Mouse (Mus musculus): Measurements from ENCODE around the gene Dpep1. TPM values are rescaled to one million over a fixed set of nuclear protein-coding genes. Genes with fewer than 3 reads are reported as not detected.

The Dpep1 gene
- polyA plus RNA-seq, 1 experiment from 2014 or later: 10.3 TPM

- no peak overlapping the region for H3K4me2 ChIP-seq (ENCODE audit: low read depth, low read length)
- H3K4me1 ChIP-seq (ENCODE audit: control insufficient read depth, insufficient read depth, low read length): no peaks in the 10 kb centered on the region
- no peak overlapping the region for H3K4me3 ChIP-seq (ENCODE audit: low read length)
- WGBS: 46% methylated on average over 14 of the region's 14 CpGs
- no peaks in the 10 kb centered on the region; the same call in 1 of the 2 replicates for H3K27me3 ChIP-seq (ENCODE audit: control insufficient read depth, insufficient read depth, low read length)
- no peaks in the 10 kb centered on the region for H3K36me3 ChIP-seq (ENCODE audit: control insufficient read depth, insufficient read depth)
- H3K27ac ChIP-seq (ENCODE audit: low read length): no peak overlapping the region
- no peaks in the 10 kb centered on the region for H3K9me3 ChIP-seq (replicated peaks; ENCODE audit: control insufficient read depth, low read length)
- no peak for ATAC-seq (replicated peaks; ENCODE audit: extremely low read depth, insufficient read depth, low FRiP score)
- no peak overlapping the region for H3K9ac ChIP-seq (ENCODE audit: low read length)
Observed at GRCm38 (mm10) chr8:123199864-123200263, 13.8 kb downstream of the Dpep1 start.

- 29% methylated on average over 5 of the region's 5 CpGs for WGBS
- H3K36me3 ChIP-seq (ENCODE audit: control insufficient read depth, insufficient read depth): peaks cover 12% of the 10 kb centered on the region
- no peaks in the 10 kb centered on the region; the same call in 1 of the 2 replicates for H3K27me3 ChIP-seq (ENCODE audit: control insufficient read depth, insufficient read depth, low read length)
- no peak overlapping the region for H3K4me3 ChIP-seq (ENCODE audit: low read length)
- ATAC-seq (replicated peaks; ENCODE audit: extremely low read depth, insufficient read depth, low FRiP score): no peak
- H3K27ac ChIP-seq (ENCODE audit: low read length): no peak overlapping the region
- H3K9ac ChIP-seq (ENCODE audit: low read length): no peak overlapping the region
- H3K9me3 ChIP-seq (replicated peaks; ENCODE audit: control insufficient read depth, low read length): no peaks in the 10 kb centered on the region
- no peak overlapping the region for H3K4me2 ChIP-seq (ENCODE audit: low read depth, low read length)
- H3K4me1 ChIP-seq (ENCODE audit: control insufficient read depth, insufficient read depth, low read length): no peaks in the 10 kb centered on the region
Observed at GRCm38 (mm10) chr8:123202288-123202687, 16.2 kb downstream of the Dpep1 start.

GRCm38 (mm10) chr8:123203571-123203970 is 17.5 kb downstream of the Dpep1 start:
- no peak for ATAC-seq (replicated peaks; ENCODE audit: extremely low read depth, insufficient read depth, low FRiP score)
- 90% methylated on average over 3 of the region's 3 CpGs for WGBS
- no peak overlapping the region for H3K27ac ChIP-seq (ENCODE audit: low read length)
- H3K4me1 ChIP-seq (ENCODE audit: control insufficient read depth, insufficient read depth, low read length): no peaks in the 10 kb centered on the region
- H3K4me3 ChIP-seq (ENCODE audit: low read length): no peak overlapping the region
- H3K36me3 ChIP-seq (ENCODE audit: control insufficient read depth, insufficient read depth): peaks cover 19% of the 10 kb centered on the region
- H3K9ac ChIP-seq (ENCODE audit: low read length): no peak overlapping the region
- no peaks in the 10 kb centered on the region; the same call in 1 of the 2 replicates for H3K27me3 ChIP-seq (ENCODE audit: control insufficient read depth, insufficient read depth, low read length)
- no peaks in the 10 kb centered on the region for H3K9me3 ChIP-seq (replicated peaks; ENCODE audit: control insufficient read depth, low read length)
- no peak overlapping the region for H3K4me2 ChIP-seq (ENCODE audit: low read depth, low read length)

GRCm38 (mm10) chr8:123211876-123212275 is 25.8 kb downstream of the Dpep1 start:
- peak overlapping the region; percentile 79 for H3K4me2 ChIP-seq (ENCODE audit: low read depth, low read length)
- peaks cover 23% of the 10 kb centered on the region for H3K4me1 ChIP-seq (ENCODE audit: control insufficient read depth, insufficient read depth, low read length)
- no peak for ATAC-seq (replicated peaks; ENCODE audit: extremely low read depth, insufficient read depth, low FRiP score)
- no peak overlapping the region; the same call in 1 of the 2 replicates for H3K27ac ChIP-seq (ENCODE audit: low read length)
- peak overlapping the region; percentile 97 for H3K9ac ChIP-seq (ENCODE audit: low read length)
- WGBS: 33% methylated on average over 10 of the region's 10 CpGs
- H3K4me3 ChIP-seq (ENCODE audit: low read length): peak overlapping the region; percentile 95
- no peaks in the 10 kb centered on the region for H3K9me3 ChIP-seq (replicated peaks; ENCODE audit: control insufficient read depth, low read length)
- H3K27me3 ChIP-seq (ENCODE audit: control insufficient read depth, insufficient read depth, low read length): no peaks in the 10 kb centered on the region
- peaks cover 21% of the 10 kb centered on the region for H3K36me3 ChIP-seq (ENCODE audit: control insufficient read depth, insufficient read depth)

GRCm38 (mm10) chr8:123212321-123213117 is 26.5 kb downstream of the Dpep1 start, which contains the start of the genes Chmp1a and Spata33:
TSS of gene Chmp1a (minus strand) at chr8:123212763.
TSS of gene Spata33 (plus strand) at chr8:123212832.
- Histone ChIP-seq H3K9me3 (replicated peaks; ENCODE audit: control insufficient read depth, low read length) (no peaks in the 10 kb centered on the region), H3K4me1 (ENCODE audit: control insufficient read depth, insufficient read depth, low read length) (peaks cover 23% of the 10 kb centered on the region), H3K4me3 (ENCODE audit: low read length) (peak within 1 kb of the TSS; percentile 95), H3K27me3 (ENCODE audit: control insufficient read depth, insufficient read depth, low read length) (no peaks in the 10 kb centered on the region), H3K9ac (ENCODE audit: low read length) (peak within 1 kb of the TSS; percentile 97), H3K4me2 (ENCODE audit: low read depth, low read length) (peak within 1 kb of the TSS; percentile 79), H3K27ac (ENCODE audit: low read length) (peak within 1 kb of the TSS; percentile 56; the same call in 1 of the 2 replicates), H3K36me3 (ENCODE audit: control insufficient read depth, insufficient read depth) (peaks cover 16% of the 10 kb centered on the region)
- ATAC-seq (replicated peaks; ENCODE audit: extremely low read depth, insufficient read depth, low FRiP score): peak; percentile 92
- under 1% methylated on average over 76 of the region's 76 CpGs for WGBS

- H3K9ac ChIP-seq (ENCODE audit: low read length): peak overlapping the region; percentile 97
- H3K4me1 ChIP-seq (ENCODE audit: control insufficient read depth, insufficient read depth, low read length): peaks cover 23% of the 10 kb centered on the region
- peaks cover 12% of the 10 kb centered on the region for H3K36me3 ChIP-seq (ENCODE audit: control insufficient read depth, insufficient read depth)
- peak overlapping the region; percentile 95 for H3K4me3 ChIP-seq (ENCODE audit: low read length)
- H3K27ac ChIP-seq (ENCODE audit: low read length): peak overlapping the region; percentile 56; the same call in 1 of the 2 replicates
- H3K4me2 ChIP-seq (ENCODE audit: low read depth, low read length): peak overlapping the region; percentile 79
- peak; percentile 2; the same call in 1 of the 2 replicates for ATAC-seq (replicated peaks; ENCODE audit: extremely low read depth, insufficient read depth, low FRiP score)
- no peaks in the 10 kb centered on the region for H3K27me3 ChIP-seq (ENCODE audit: control insufficient read depth, insufficient read depth, low read length)
- no peaks in the 10 kb centered on the region for H3K9me3 ChIP-seq (replicated peaks; ENCODE audit: control insufficient read depth, low read length)
- WGBS: 17% methylated on average over 22 of the region's 22 CpGs
Observed at GRCm38 (mm10) chr8:123213118-123213772, 27.2 kb downstream of the Dpep1 start.

GRCm38 (mm10) chr8:123215430-123215829 is 29.4 kb downstream of the Dpep1 start:
- Histone ChIP-seq H3K27ac (ENCODE audit: low read length) (0 out of 2 replicates have a peak overlapping the region, but pooled peaks have one; percentile 16), H3K4me3 (ENCODE audit: low read length) (no peak overlapping the region), H3K9me3 (replicated peaks; ENCODE audit: control insufficient read depth, low read length) (no peaks in the 10 kb centered on the region), H3K36me3 (ENCODE audit: control insufficient read depth, insufficient read depth) (no peaks in the 10 kb centered on the region), H3K9ac (ENCODE audit: low read length) (no peak overlapping the region), H3K4me1 (ENCODE audit: control insufficient read depth, insufficient read depth, low read length) (peaks cover 23% of the 10 kb centered on the region), H3K4me2 (ENCODE audit: low read depth, low read length) (no peak overlapping the region), H3K27me3 (ENCODE audit: control insufficient read depth, insufficient read depth, low read length) (no peaks in the 10 kb centered on the region)
- ATAC-seq (replicated peaks; ENCODE audit: extremely low read depth, insufficient read depth, low FRiP score): no peak; the same call in 1 of the 2 replicates
- 48% methylated on average over 3 of the region's 3 CpGs for WGBS

- H3K27me3 ChIP-seq (ENCODE audit: control insufficient read depth, insufficient read depth, low read length): no peaks in the 10 kb centered on the region
- no peak overlapping the region for H3K4me2 ChIP-seq (ENCODE audit: low read depth, low read length)
- WGBS: 48% methylated on average over 1 of the region's 1 CpGs
- H3K4me3 ChIP-seq (ENCODE audit: low read length): no peak overlapping the region
- peaks cover 11% of the 10 kb centered on the region for H3K4me1 ChIP-seq (ENCODE audit: control insufficient read depth, insufficient read depth, low read length)
- no peaks in the 10 kb centered on the region for H3K36me3 ChIP-seq (ENCODE audit: control insufficient read depth, insufficient read depth)
- H3K9ac ChIP-seq (ENCODE audit: low read length): no peak overlapping the region
- no peaks in the 10 kb centered on the region for H3K9me3 ChIP-seq (replicated peaks; ENCODE audit: control insufficient read depth, low read length)
- no peak for ATAC-seq (replicated peaks; ENCODE audit: extremely low read depth, insufficient read depth, low FRiP score)
- no peak overlapping the region for H3K27ac ChIP-seq (ENCODE audit: low read length)
Observed at GRCm38 (mm10) chr8:123220917-123221316, 34.9 kb downstream of the Dpep1 start.
